Mouse (Mus musculus) olfactory bulb, adult 2 months (tissue): ENCODE measurements around the gene Pramel1. TPM values are rescaled to one million over a fixed set of nuclear protein-coding genes. Genes with fewer than 3 reads are reported as not detected.
A peak's percentile ranks its signal among the peaks of the same experiment; 100 is the strongest.
"Not testable (repeated sequence)": the region's sequence is repeated elsewhere in the genome, so short reads cannot be mapped to it uniquely, and the experiment has no call there.

ENCODE experiments used
- H3K27ac ChIP-seq: fragments of 200-500 bp; 2 replicates; pipeline ENCODE4 v1.5.1; 2012; ENCODE audit warnings: low read depth, low read length; ENCODE audit not compliant: insufficient read depth
- H3K4me1 ChIP-seq: fragments of 200-500 bp; 2 replicates; pipeline ENCODE4 v1.6.1; 2012; ENCODE audit warnings: low read length; ENCODE audit not compliant: control insufficient read depth, insufficient read depth
- H3K4me3 ChIP-seq: fragments of 200-500 bp; 2 replicates; pipeline ENCODE4 v1.5.1; 2012; ENCODE audit warnings: mild to moderate bottlenecking, low read depth, low read length, moderate library complexity; ENCODE audit not compliant: insufficient read depth
- CTCF ChIP-seq: fragments of 200-500 bp; IDR thresholded peaks from 2 replicates; pipeline ENCODE4 v1.5.1; 2012; ENCODE audit warnings: low read depth, mild to moderate bottlenecking, low read length, moderate library complexity; ENCODE audit not compliant: insufficient read depth
- POLR2A ChIP-seq: fragments of 200-500 bp; IDR thresholded peaks from 2 replicates; pipeline ENCODE4 v1.6.1; 2012; ENCODE audit warnings: mild to moderate bottlenecking, low read depth, low read length, moderate library complexity; ENCODE audit not compliant: insufficient read depth
- WGBS: fragments of 180-500 bp; shearing (Covaris S2); methylation state at CpG from one replicate; pipeline ENCODE4 v1.1.7; 2018; 5-methylcytosine and 5-hydroxymethylcytosine counted together
- polyA plus RNA-seq: library from polyadenylated mRNA; stranded (reverse); fragments of >200 nt; gene quantifications from 2 replicates; pipeline ENCODE4 v1.2.4, GENCODE M21; 2012; ENCODE audit warnings: low replicate concordance; ENCODE audit not compliant: missing spikeins, insufficient read depth, insufficient read length

Gene Pramel1
- not detected in 2 replicates for polyA plus RNA-seq

GRCm38 (mm10) chr4:143394181-143394580, at the start of gene Pramel1:
Gene Pramel1, plus strand, starts transcription at chr4:143394428.
- TF ChIP-seq POLR2A: no peak
- TF ChIP-seq CTCF: no peak
- no peaks in the 10 kb centered on the region for H3K4me1 ChIP-seq
- WGBS: 82% methylated on average over 26 of the region's 26 CpGs
- H3K4me3 ChIP-seq: no peak within 1 kb of the TSS
- H3K27ac ChIP-seq: no peak within 1 kb of the TSS

- H3K27ac ChIP-seq, H3K4me3 ChIP-seq: not testable (repeated sequence)
- 89% methylated on average over 5 of the region's 5 CpGs for WGBS
- H3K4me1 ChIP-seq: peaks cover 17% of the 10 kb centered on the region
Measured at GRCm38 (mm10) chr4:143345491-143345890, 48.7 kb upstream of the Pramel1 start.

- no peak for TF ChIP-seq POLR2A
- TF ChIP-seq CTCF: no peak
- H3K4me1 ChIP-seq: peaks cover 17% of the 10 kb centered on the region
- 29% methylated on average over 5 of the region's 5 CpGs for WGBS
- H3K27ac ChIP-seq: no peak overlapping the region
- no peak overlapping the region for H3K4me3 ChIP-seq
Measured at GRCm38 (mm10) chr4:143348678-143349077, 45.5 kb upstream of the Pramel1 start.

GRCm38 (mm10) chr4:143349484-143349906, 44.7 kb upstream of the Pramel1 start, which contains the start of gene Lrrc38:
Gene Lrrc38, plus strand, starts transcription at chr4:143349757.
- Histone ChIP-seq H3K27ac (no peak within 1 kb of the TSS), H3K4me3 (peak within 1 kb of the TSS; percentile 42), H3K4me1 (peaks cover 17% of the 10 kb centered on the region)
- no peak for TF ChIP-seq CTCF
- TF ChIP-seq POLR2A: no peak
- 3% methylated on average over 19 of the region's 19 CpGs for WGBS

- TF ChIP-seq POLR2A (no peak), CTCF (no peak)
- 5% methylated on average over 72 of the region's 72 CpGs for WGBS
- H3K27ac ChIP-seq: no peak overlapping the region
Measured at GRCm38 (mm10) chr4:143350047-143351015, 43.9 kb upstream of the Pramel1 start.

GRCm38 (mm10) chr4:143352301-143352700, 41.9 kb upstream of the Pramel1 start:
- H3K27ac ChIP-seq: no peak overlapping the region
- 84% methylated on average over 4 of the region's 4 CpGs for WGBS
- no peak overlapping the region for H3K4me3 ChIP-seq
- TF ChIP-seq CTCF: no peak
- no peak for TF ChIP-seq POLR2A
- H3K4me1 ChIP-seq: peaks cover 17% of the 10 kb centered on the region

More at GRCm38 (mm10) chr4:143350047-143351015, 43.9 kb upstream of the Pramel1 start:
- Histone ChIP-seq H3K4me3 (peak overlapping the region; percentile 42), H3K4me1 (peaks cover 17% of the 10 kb centered on the region)

GRCm38 (mm10) chr4:143361520-143361919, 32.7 kb upstream of the Pramel1 start:
- Histone ChIP-seq H3K4me3 (no peak overlapping the region), H3K27ac (no peak overlapping the region), H3K4me1 (peaks cover 3% of the 10 kb centered on the region)
- WGBS: 78% methylated on average over 10 of the region's 10 CpGs
- no peak for TF ChIP-seq POLR2A
- no peak for TF ChIP-seq CTCF

GRCm38 (mm10) chr4:143366415-143367041, 27.7 kb upstream of the Pramel1 start:
- Histone ChIP-seq H3K4me1 (peaks cover 5% of the 10 kb centered on the region), H3K4me3 (no peak overlapping the region), H3K27ac (no peak overlapping the region)
- no peak for TF ChIP-seq POLR2A
- TF ChIP-seq CTCF: no peak
- WGBS: 31% methylated on average over 15 of the region's 15 CpGs

- WGBS: 57% methylated on average over 7 of the region's 7 CpGs
- no peak overlapping the region for H3K4me3 ChIP-seq
- peaks cover 10% of the 10 kb centered on the region for H3K4me1 ChIP-seq
- TF ChIP-seq POLR2A (no peak), CTCF (no peak)
- H3K27ac ChIP-seq: no peak overlapping the region
Measured at GRCm38 (mm10) chr4:143379480-143379879, 14.7 kb upstream of the Pramel1 start.
